Mouse (Mus musculus) spleen, adult 2 months (tissue): ENCODE results near the gene Haus4.

Experiments
- CTCF ChIP-seq: fragments of 200-500 bp; IDR thresholded peaks from 2 replicates; pipeline ENCODE4 v1.5.1; 2011; ENCODE audit warnings: mild to moderate bottlenecking, inconsistent platforms; ENCODE audit not compliant: insufficient read depth, insufficient read length, insufficient replicate concordance; ENCODE audit errors: extremely low read depth
- POLR2A ChIP-seq: fragments of 200-500 bp; IDR thresholded peaks from 2 replicates; pipeline ENCODE4 v1.6.1; 2011; ENCODE audit warnings: low read depth, low read length, inconsistent platforms

DNA sequence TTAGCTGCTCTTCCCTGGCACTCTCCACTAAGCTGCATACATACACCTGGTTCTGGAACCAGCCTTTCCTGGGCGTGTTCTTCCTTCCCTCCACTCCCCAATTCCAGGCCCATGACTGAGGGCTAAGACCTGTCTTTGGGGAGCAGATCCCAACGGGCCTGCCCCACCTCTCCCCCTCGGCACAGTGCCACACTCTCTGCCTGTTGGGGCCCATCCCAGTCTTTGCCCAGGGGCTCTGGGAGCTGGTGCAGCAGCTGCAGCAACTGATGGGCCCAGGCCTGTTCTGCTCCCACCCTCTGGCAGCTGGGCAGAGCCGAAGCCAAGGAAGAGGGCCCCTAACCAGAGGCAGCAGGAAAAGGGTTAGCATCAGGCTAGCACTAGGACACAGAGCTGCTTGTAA lies 19.8 kb upstream of the Haus4 start:
- TF ChIP-seq CTCF = no peak
- no peak for TF ChIP-seq POLR2A
